Mouse (Mus musculus): Measurements from ENCODE around the gene Grb14. TPM values are rescaled to one million over a fixed set of nuclear protein-coding genes. Genes with fewer than 3 reads are reported as not detected.

Gene Grb14
- polyA plus RNA-seq, 3 experiments from 2014 or later, result not detected

GRCm38 (mm10) chr2:64973819-64974441, 50.9 kb downstream of the Grb14 start:
- ATAC-seq, result no peak

- ATAC-seq, result no peak
Measured at GRCm38 (mm10) chr2:64973125-64973524, 51.7 kb downstream of the Grb14 start.

GRCm38 (mm10) chr2:64971828-64972227, 53.0 kb downstream of the Grb14 start:
- ATAC-seq, result no peak

GRCm38 (mm10) chr2:64970992-64971391, 53.8 kb downstream of the Grb14 start:
- ATAC-seq, result no peak

- no peak for ATAC-seq
Measured at GRCm38 (mm10) chr2:64966893-64967444, 57.8 kb downstream of the Grb14 start.

GRCm38 (mm10) chr2:64966323-64966722, 58.5 kb downstream of the Grb14 start:
- no peak for ATAC-seq

GRCm38 (mm10) chr2:64965227-64965864, 59.4 kb downstream of the Grb14 start:
- no peak for ATAC-seq

- ATAC-seq, result no peak
Measured at GRCm38 (mm10) chr2:64962196-64962595, 62.6 kb downstream of the Grb14 start.

GRCm38 (mm10) chr2:64961381-64961780, 63.4 kb downstream of the Grb14 start:
- no peak for ATAC-seq

- no peak for ATAC-seq
Measured at GRCm38 (mm10) chr2:64959657-64960056, 65.1 kb downstream of the Grb14 start.

GRCm38 (mm10) chr2:64955441-64955840, 69.3 kb downstream of the Grb14 start:
- no peak for ATAC-seq

- ATAC-seq, result no peak
Measured at GRCm38 (mm10) chr2:64949210-64949609, 75.6 kb downstream of the Grb14 start.

- no peak for ATAC-seq
Measured at GRCm38 (mm10) chr2:64948418-64949169, 76.2 kb downstream of the Grb14 start.

GRCm38 (mm10) chr2:64947484-64947883, 77.3 kb downstream of the Grb14 start:
- no peak for ATAC-seq

- ATAC-seq, result no peak
Measured at GRCm38 (mm10) chr2:64920879-64921278, 103.9 kb downstream of the Grb14 start.

GRCm38 (mm10) chr2:64915448-64915847, 109.3 kb downstream of the Grb14 start:
- no peak for ATAC-seq

- ATAC-seq, result no peak
Measured at GRCm38 (mm10) chr2:64904877-64905276, 119.9 kb downstream of the Grb14 start.

- ATAC-seq, result no peak
Measured at GRCm38 (mm10) chr2:64897844-64898243, 126.9 kb downstream of the Grb14 start.

- no peak for ATAC-seq
Measured at GRCm38 (mm10) chr2:64893233-64893632, 131.6 kb downstream of the Grb14 start.

- no peak for ATAC-seq
Measured at GRCm38 (mm10) chr2:64887098-64887757, 137.6 kb downstream of the Grb14 start.

- no peak for ATAC-seq
Measured at GRCm38 (mm10) chr2:64885696-64886095, 139.1 kb downstream of the Grb14 start.

- no peak for ATAC-seq
Measured at GRCm38 (mm10) chr2:64878275-64878674, 146.5 kb downstream of the Grb14 start.
